Mouse (Mus musculus): ENCODE measurements at regions not wholly inside any gene's neighbourhood (a gene's known extent, or its start where the extent isn't known, plus 50 kb on each side); places are given as distances from the start of the nearest gene placed in this dataset.

DNA sequence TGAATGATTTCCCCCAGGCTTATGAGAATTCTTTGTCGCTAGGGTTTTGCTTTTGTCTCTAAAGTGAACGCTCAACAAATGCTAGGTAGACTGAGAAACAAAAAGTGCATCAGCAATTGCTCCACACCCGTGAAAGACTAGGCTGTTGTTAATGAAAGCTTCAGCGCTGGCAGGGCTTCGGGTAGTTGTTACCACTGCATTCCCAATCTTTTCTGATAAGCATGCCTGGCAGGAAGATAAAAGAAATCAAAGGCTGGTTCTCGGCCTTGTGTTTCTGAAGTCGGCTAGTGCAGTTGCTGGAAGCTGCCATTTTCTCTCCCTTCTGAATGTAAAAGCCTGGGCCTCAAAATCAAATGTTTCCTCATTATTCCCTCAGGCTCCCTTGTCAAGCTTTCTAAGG is 647.0 kb downstream of the Fgf12 start:
- DNase-seq (ENCODE audit: extremely low spot score, low spot score), result no peak

DNA sequence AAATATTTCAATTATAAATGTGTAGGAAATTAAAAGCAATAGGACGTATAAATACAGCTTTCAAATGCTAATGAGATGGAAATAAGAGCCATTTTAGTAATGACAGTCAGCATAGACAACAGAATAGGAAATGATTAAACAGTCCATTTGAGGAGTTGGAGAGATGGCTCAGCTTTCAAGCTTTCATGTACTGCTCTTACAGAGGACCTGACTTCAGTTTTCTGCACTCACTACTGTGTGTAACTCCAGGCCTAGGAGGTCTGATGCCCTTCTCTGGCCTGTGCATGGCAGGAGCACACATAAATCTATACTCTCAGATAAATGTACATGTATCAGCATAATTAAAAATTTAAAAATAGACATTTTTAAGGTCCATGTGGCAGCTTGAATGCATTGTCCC is 643.1 kb downstream of the Fgf12 start:
- DNase-seq (ENCODE audit: extremely low spot score, low spot score), result no peak
